Mouse (Mus musculus) ZHBTc4 (cell line): ENCODE data around the gene Ssxb8.
"Not testable (repeated sequence)": the region's sequence is repeated elsewhere in the genome, so short reads cannot be mapped to it uniquely, and the experiment has no call there.

Experiments
- DNase-seq: peaks from one replicate; pipeline ENCODE4 v3.0.0-alpha.2; 2011; ENCODE audit warnings: low read depth, low spot score

Gene Ssxb8

DNA sequence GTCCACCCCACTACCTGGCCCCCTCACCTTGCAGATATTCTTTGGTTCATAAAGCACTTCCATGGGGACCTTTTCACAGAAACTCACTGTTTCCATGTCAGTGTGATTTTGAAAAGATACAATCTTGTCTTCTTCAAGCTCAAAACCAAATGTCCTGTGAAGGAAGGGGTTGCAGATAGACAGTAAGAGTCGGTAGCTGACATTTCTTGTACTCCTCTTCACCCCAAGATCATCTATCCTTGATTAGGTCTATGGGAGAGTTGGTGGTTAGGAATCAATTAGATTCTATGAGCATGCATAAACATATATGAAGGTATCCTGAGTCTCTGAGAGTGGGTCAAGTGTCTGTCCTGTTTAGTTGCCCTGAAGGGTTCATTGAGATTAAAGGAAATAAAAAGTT, at the start of gene Ssxb8:
Ssxb8 (minus strand) TSS at position 101 of the 400 bp plus-strand sequence.
- not testable (repeated sequence) for DNase-seq

DNA sequence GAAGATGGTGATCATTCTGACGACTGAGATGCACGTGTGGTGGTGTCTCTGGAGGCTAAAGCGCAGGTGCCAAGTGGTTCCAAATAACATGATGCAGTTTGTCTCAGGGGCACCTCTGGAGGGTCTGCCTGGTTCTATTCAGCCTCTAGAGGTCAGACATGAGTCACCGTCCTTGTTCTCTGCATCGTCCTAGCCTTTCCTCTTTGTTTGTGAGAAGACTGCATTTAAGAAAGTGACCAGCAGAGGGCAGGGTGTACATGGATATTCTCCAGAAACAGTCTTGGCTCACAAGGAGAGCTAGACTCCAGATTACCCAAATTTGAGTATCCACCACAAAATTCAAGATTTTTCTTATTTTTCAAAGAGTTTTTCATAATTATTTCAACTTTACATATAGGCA, 42.3 kb upstream of the Ssxb8 start:
- peak; percentile 78 for DNase-seq

DNA sequence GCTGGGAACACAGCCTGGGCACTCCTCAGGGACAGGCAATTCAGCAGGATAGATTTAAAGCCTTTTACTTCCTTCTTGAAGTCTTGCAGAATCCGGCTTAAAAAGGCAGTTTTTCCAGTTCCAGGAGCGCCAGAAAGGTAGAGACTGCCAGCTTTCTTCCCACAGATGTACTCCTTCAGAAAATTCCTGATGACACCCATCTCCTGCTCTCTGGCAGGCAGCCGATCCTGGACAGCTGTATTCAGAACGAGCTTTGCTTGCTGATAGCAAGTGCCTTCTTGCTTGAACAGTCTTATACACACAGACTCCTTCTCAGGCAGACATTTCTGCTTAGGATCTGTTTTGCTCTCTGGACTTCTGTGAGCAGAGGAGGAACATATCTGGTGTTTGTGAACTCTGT, 27.6 kb downstream of the Ssxb8 start:
- DNase-seq, result no peak
